Mouse (Mus musculus): Measurements from ENCODE around the gene Tmem115.
A peak's percentile ranks its signal among the peaks of the same experiment; 100 is the strongest.

Tmem115 gene

GRCm38 (mm10) chr9:107521711-107522399, 11.9 kb upstream of the Tmem115 start:
- DNase-seq (ENCODE audit: low spot score), result peak; percentile 53

DNA sequence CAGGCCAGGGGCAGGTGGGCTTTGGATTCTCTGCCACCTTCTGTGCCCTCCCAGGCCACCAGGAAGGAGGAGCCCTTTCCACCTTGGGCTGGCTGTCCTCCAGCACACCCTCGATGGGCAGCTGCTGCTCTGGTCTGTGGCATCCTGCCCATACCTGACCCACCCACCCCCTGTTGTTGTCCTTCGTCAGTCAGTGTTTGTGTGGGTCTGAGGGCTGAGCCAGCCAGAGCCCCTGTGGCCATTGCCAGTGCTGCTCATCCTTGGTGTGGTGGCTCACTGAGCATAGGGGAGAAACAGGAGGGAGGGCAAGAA, 11.4 kb upstream of the Tmem115 start:
- DNase-seq (ENCODE audit: low spot score), result peak; percentile 40

DNA sequence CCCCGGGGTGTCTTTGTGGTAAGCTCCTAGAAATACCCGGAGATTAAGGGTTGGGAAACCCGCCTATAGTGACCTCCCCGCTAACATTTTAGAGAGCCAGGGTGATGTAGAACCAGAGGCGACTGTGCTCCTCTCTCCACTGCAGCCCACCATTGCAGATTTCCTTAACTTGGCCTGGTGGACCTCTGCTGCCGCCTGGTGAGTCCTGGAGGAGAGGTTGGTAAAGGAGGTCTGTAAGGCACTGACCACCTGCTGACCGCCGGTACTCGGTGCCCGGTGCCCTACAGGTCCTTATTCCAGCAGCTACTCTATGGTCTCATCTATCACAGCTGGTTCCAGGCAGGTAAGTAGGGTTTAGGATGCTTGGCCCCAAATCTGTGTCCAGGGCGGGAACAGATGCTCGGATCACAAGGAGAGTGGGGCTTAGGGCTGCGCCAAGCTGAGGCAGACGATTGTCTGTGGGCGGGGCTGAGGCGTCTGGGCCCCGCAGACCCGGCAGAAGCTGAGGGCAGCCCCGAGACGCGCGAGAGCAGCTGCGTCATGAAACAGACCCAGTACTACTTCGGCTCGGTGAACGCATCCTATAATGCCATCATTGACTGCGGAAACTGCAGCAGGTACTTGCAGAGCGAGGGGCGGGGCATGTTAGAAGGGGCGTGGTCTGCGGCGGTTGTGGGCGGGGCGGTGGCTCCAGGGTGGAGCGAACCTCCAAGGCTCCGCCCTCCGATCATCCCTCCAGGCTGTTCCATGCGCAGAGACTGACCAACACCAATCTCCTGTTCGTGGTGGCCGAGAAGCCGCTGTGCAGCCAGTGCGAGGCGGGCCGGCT, 7.3 kb upstream of the Tmem115 start:
- DNase-seq (ENCODE audit: low spot score), result no peak

- DNase-seq (ENCODE audit: low spot score), result no peak
These were observed 860 bp downstream of the Tmem115 start for GRCm38 (mm10) chr9:107534408-107535202.

- no peak for DNase-seq (ENCODE audit: low spot score)
These were observed 4.5 kb downstream of the Tmem115 start for GRCm38 (mm10) chr9:107538231-107538630.

DNA sequence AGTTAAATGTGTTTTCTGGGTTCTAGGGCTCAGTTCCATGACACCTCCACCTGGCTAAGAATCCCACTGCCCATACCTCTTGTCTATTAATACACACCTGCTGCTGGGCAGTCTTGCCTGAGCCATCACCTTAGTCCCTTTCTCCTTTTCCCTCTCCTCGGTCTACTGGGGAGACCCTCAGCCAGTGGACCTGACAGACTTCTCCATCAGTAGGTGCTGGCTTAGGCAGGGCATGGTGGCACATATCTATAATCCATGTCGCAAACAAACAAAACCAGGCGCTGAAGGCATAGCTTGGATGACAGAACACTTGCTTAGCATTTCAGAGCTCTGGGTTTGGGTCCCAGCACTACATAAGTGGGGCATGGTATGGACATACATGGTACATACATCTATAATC, 5.0 kb downstream of the Tmem115 start:
- DNase-seq (ENCODE audit: low spot score), result no peak

GRCm38 (mm10) chr9:107539940-107540339, 6.2 kb downstream of the Tmem115 start:
- no peak for DNase-seq (ENCODE audit: low spot score)

DNA sequence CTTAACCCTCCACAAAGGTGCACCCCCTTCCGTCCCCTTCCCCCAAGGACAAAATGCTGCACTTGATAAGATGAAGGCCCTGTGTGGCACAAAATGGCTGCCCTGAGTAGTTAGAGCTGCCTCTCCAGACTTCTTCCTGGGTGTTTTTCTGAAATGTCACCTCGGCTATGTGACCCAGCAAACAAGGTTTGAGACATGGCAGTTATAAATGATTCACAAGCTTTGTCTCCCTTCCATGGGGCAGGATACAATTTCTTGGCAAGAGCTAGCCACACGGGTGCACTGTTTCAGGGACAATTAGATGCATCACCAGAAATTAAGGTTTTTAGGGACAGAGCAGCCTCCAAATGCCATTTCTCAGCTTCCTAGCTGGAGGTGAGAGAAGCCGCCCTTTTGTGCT, 6.7 kb downstream of the Tmem115 start:
- DNase-seq (ENCODE audit: low spot score), result no peak

- DNase-seq (ENCODE audit: low spot score), result no peak
These were observed 7.3 kb downstream of the Tmem115 start for GRCm38 (mm10) chr9:107541005-107541404.

DNA sequence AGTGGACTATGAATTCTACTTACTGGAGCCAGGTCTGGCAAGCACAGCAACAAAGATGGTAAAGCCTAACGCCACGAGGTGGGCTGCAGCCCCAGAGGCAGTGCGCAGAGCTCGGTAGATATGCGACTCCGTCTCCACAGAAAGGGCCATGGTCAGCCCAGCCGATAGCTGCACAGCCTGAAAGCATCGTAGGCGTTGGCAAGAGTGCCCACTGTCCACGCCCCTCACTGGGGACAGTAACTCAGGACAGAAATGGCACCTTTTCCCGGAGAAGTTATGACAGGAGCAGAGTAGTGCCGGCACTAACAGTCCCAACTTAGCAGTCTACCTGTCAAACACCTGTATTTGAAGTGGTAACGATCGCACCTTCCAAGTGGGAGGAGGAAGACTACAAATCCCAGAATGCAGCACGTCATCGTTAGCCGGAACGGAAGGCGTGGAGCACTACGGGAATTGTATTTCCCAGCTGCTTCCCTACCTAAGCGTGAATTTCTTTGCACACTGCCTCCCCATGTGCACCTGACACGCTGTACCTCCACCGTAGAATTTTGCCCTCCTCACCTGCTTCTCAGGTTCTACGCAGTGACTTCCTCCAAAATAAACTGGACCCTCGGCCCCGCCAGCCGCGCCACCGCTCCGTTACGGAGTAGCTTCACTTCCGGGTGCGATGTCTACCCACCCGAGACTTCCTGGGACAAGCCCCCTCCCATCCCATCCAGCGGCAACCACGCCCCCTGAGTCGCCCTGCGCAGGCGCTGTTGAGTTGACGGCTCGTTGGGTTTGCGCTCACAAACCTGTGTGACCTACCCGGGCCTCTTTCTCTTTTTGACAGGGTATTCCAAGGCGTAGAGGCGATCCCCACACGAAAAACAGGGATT, 8.0 kb downstream of the Tmem115 start, which contains the start of the genes Cyb561d2 and Nprl2:
Gene Cyb561d2, minus strand, starts transcription at position 720 of the 878 bp plus-strand sequence.
Gene Nprl2, plus strand, starts transcription at position 753 of the 878 bp plus-strand sequence.
- DNase-seq (ENCODE audit: low spot score), result peak; percentile 95

DNA sequence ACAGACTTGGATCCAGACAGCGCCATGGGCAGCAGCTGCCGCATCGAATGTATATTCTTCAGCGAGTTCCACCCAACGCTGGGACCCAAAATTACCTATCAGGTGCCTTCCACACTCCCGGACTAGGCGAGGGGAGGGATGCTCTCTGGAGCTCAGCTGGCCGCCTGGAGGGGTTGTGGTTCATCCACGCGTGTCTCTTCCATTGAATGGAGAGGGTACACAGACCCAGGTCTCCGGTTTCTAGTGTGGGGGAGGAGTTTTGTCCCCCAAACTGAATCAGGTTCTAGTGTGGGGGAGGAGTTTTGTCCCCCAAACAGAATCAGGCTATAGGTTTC, 8.6 kb downstream of the Tmem115 start:
- DNase-seq (ENCODE audit: low spot score), result no peak

GRCm38 (mm10) chr9:107542721-107543120, 9.0 kb downstream of the Tmem115 start:
- DNase-seq (ENCODE audit: low spot score), result peak; percentile 35

DNA sequence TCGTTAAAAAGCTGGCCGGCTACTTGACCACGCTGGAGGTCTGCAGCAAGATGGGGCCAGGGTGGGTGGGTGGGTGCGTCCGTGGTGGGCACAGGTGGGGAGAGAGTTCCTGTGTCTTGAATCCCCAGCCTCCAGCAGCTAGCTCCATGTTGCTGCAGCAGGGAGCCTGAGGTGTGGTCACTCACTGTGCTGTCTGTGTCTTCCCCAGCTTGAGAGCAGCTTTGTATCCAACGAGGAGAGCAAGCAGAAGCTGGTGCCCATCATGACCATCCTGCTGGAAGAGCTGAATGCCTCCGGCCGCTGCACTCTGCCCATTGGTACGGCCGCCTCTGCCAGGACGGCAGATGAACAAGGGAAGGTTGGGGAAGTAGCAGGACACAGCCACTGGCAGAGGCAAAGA, 9.6 kb downstream of the Tmem115 start:
- DNase-seq (ENCODE audit: low spot score), result no peak

GRCm38 (mm10) chr9:107544196-107544700, 10.5 kb downstream of the Tmem115 start:
- no peak for DNase-seq (ENCODE audit: low spot score)

DNA sequence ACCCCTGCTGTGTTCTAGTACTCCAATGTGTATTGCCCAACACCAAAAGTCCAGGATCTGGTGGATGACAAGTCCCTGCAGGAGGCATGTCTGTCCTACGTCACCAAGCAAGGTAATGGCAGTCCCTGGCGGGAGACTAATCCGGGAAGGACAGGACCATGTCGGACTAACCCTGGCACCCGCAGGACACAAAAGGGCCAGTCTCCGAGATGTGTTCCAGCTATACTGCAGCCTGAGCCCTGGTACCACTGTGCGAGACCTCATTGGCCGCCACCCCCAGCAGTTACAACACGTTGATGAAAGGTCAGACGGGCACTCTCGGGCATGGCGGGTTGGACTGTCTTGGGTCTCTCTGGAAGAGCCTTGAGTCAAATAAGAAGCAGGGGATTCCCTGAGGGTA, 11.0 kb downstream of the Tmem115 start:
- DNase-seq (ENCODE audit: low spot score), result no peak

DNA sequence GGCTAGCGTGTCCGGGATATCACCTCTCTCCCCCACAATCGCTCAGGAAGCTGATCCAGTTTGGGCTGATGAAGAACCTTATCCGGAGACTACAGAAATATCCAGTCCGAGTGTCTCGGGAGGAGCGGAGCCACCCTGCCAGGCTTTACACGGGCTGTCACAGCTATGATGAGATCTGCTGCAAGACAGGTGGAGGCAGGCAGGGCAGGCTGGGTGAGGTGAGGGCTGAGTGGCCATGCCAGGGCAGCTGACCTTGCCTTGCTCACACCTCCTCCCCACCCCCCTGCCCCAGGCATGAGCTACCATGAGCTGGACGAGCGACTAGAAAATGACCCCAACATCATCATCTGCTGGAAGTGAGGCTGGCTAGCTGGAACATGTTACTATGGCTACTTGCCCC, 11.5 kb downstream of the Tmem115 start:
- no peak for DNase-seq (ENCODE audit: low spot score)

GRCm38 (mm10) chr9:107545602-107546001, 11.9 kb downstream of the Tmem115 start:
- DNase-seq (ENCODE audit: low spot score), result peak; percentile 77

DNA sequence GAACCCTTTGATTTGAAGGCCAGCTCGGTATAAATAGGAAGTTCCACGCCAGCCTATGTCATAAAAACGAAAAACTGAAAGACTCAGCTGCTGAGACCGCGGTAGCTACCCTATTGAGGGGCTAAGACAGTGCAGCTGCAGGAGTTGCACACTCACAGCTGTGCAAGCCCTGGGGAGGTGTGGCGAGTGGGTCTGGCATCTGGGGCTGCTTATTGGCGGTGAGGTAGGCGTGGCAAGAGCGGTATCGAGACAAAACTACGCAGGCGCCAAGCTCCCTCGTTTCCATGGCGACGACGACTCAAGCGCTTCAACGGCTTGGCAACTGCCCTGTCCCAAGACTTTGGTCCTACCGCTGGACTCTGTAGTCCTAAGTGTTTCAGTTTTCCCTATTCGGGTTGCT, 13.3 kb downstream of the Tmem115 start, which contains the start of gene Zmynd10:
Gene Zmynd10, plus strand, starts transcription at position 273 of the 400 bp plus-strand sequence.
- DNase-seq (ENCODE audit: low spot score), result peak; percentile 93

DNA sequence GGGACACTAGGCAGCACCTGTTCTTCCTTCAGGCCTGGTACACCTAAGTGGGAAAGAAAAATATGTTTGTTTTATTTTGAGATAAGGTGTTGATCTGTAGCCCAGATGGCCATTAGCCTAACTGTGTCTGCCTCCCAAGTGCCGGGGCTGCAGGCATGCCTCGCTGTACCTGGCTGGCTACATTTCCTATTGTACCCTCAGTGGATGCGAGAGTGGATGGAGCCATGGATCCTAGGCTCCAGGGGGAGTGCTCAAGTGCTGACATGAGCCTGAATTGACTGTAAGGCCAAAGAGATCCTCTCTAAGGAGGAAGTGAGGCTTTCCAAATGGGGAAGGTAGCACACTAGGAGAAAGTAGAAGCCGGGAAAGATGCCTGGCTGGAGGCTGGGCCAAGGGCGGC, 14.2 kb downstream of the Tmem115 start:
- no peak for DNase-seq (ENCODE audit: low spot score)

GRCm38 (mm10) chr9:107548820-107549219, 15.1 kb downstream of the Tmem115 start:
- no peak for DNase-seq (ENCODE audit: low spot score)

DNA sequence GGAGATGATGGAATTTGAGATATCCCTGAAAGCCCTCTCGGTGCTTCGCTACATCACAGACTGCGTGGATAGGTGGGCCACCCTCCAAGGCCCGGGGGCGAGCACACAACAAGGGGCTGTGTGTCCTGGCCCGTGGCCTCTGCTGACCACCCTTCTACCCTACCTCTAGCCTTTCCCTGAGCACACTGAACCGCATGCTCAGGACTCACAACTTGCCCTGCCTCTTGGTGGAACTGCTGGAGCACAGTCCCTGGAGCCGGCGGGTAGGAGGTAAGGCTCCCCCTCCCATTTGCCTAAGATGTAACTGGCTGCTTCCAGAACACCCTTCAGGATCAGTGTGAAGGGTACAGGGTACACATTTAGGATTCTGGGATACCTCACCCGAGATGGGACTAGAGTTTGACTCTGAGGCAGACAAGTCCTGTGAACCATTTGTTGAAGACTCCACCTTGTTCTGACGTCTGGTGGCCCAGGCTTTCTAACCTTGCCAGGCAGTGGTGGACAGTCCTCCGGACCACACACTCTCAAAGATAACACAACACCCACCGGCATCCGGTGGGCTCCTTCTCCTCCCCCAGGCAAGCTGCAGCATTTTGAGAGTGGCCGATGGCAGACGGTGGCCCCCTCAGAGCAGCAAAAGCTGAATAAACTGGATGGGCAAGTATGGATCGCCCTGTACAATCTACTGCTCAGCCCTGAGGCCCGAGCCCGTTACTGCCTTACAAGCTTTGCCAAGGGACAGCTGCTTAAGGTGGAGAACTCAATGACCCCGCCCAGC, 15.7 kb downstream of the Tmem115 start:
- no peak for DNase-seq (ENCODE audit: low spot score)
